Mouse (Mus musculus) gastrocnemius, postnatal 10 days (tissue): ENCODE results near the gene Spata31d1b. TPM values are rescaled to one million over a fixed set of nuclear protein-coding genes. Genes with fewer than 3 reads are reported as not detected.
A peak's percentile ranks its signal among the peaks of the same experiment; 100 is the strongest.
"Not testable (repeated sequence)": the region's sequence is repeated elsewhere in the genome, so short reads cannot be mapped to it uniquely, and the experiment has no call there.

Experiments
- DNase-seq: peaks from one replicate; pipeline ENCODE4 v3.0.0; 2021; ENCODE audit warnings: mixed read lengths
- total RNA-seq, 2 experiments: library from RNA; stranded (reverse); gene quantifications; 2 replicates each; pipeline ENCODE4 v1.2.3; 2021

The Spata31d1b gene
- total RNA-seq, 2 experiments from 2014 or later = not detected

DNA sequence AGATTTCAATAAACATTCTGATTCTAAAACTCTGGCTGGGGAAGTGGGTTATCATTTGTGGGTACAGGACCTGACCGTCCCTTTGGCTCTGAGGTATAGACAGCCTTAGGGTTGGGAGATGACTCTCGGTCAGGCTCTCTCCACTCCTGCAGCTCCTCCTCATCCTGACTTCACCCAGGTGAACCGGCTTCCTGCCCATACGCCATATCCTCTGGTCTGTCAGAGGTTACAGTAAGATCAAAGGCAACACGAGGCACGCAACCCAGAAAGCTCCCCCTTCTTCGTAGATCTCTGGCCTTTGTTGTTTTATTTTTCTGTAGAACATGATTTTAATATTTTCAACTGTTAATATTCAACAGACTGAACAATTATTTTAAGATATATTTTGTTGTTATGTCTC lies 16.3 kb upstream of the Spata31d1b start:
- no peak for DNase-seq

DNA sequence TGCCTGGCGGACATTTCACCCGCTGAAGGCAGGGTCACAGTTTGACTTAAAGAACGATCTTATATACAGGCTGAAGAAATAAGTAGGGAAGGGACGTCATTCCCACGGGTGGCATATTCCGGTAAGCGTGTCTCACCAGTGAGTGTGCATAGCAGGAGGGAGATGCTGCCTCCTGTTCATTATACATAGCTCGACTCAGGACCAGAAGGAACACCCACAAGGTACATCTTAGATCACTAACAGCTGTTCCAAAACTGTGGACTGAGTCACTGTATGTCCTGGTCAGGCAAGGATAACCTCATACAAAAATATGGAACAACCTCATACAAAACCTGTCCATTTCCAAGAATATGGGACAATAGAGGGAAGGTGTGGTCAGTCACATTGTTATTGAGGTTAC lies 13.0 kb upstream of the Spata31d1b start:
- DNase-seq = no peak

DNA sequence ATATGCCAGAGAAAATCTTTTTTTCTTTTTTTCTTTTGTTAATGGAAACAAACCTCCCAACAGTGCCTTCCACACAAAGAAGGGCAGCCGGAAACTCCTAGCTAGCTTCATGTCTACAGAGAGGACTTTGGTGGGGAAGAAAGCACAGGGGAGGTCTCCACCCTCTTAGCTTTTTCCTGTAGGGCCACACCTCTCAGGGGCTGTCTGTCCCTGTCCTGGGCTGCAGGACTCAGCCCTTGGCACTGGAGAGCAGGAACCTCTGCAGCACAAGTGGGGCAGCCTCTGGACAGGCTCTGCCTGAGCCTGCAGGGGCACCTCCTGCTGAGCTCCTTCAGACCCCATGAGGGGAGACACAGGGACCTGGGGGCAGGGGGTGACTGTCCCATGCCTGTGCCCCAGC lies 11.9 kb upstream of the Spata31d1b start:
- not testable (repeated sequence) for DNase-seq

DNA sequence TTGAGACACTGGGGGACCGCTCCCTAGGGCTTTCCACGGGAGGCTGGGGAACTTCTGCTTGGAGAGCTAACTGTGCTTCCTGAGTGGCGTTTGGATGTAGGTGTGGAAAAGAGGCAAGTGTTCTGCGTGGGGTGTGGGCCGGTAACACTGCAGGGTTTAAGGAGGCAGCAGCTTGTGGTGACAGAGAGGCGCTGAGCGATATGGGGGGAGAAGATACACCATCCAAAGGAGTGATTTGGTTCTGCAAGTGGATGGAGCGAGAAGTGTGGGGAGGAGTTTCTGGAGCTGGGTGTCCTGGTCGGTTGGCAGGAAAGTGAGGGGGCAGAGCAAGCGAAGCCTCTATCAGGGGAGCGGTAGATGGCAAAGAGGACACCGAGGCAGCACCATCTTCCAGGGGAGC lies 8.6 kb upstream of the Spata31d1b start:
- DNase-seq = no peak

DNA sequence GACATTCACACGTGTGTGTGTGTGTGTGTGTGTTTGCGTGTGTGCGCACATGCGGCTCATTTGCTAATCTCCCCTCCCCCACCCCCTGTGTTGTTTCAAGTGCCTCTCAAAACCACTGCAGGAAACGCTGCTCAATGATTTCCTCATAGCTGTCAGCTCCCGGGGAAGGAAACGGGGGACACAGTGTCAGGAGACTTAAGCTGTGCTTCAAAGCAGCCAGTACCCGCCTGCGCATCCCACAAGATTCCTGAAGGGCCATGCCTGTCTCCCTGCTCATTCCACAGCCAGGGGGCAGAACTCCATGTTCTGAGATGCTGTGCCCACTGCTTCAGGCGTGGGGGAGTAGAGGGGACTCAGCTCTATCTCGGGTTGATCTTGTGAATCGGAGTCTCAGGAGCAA lies 7.5 kb upstream of the Spata31d1b start:
- no peak for DNase-seq

DNA sequence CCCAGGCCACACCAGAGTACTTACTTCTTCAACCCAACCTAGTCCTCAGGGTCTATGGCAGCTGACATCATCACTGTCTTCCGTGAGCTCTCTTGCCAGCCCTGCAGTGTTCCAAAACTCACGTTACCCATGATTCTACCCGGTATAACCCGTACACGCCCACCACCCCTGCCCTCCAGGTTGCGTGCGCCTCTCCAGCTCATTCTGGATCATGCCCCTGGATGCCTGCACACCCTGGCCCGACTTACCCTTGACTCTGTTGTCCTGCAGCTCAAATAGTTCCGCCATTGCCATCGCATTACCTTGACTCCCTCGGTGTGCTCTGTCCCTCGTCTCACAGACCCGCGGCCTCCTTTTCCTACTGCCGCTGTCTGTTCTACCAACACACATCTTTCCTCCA lies 1.9 kb upstream of the Spata31d1b start, which contains the start of gene Spata31d1a:
Spata31d1a (minus strand) TSS at position 101 of the 400 bp plus-strand sequence.
- no peak for DNase-seq

DNA sequence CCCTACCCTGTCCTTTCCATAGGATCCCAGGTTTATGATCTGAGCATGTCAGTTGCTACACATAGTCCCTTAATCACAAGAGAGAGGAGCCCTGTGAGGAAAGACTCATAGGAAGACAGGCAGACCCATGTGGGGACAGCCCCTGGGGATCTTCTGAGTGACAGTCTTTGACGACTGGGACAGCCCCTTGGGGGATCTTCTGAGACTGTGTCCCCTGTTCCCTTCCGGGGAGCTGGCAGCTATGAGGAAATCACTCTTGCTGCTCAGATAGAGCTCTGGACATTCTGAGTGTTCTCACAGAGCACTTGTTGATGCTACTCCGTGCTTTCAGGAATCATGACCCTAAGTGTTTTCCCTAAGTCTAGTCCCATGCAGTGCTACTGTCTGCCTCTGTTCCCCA lies 1.6 kb downstream of the Spata31d1b start:
- DNase-seq = no peak

DNA sequence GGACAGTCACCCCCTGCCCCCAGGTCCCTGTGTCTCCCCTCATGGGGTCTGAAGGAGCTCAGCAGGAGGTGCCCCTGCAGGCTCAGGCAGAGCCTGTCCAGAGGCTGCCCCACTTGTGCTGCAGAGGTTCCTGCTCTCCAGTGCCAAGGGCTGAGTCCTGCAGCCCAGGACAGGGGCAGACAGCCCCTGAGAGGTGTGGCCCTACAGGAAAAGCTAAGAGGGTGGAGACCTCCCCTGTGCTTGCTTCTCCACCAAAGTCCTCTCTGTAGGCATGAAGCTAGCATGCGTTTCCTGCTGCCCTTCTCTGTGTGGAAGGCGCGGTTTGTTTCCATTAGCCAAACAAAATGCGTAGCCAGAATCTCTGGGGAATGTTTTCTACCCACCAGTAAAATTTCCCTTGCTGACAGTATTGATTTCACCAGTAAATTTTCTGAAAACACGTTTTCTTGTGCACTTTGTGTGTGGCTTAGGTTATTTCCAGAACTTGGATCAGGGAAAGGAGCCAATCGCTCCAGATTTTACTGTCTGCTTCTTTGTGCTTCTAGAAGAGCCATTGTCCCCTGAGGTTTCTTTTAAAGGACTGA lies 6.9 kb downstream of the Spata31d1b start:
- not testable (repeated sequence) for DNase-seq

DNA sequence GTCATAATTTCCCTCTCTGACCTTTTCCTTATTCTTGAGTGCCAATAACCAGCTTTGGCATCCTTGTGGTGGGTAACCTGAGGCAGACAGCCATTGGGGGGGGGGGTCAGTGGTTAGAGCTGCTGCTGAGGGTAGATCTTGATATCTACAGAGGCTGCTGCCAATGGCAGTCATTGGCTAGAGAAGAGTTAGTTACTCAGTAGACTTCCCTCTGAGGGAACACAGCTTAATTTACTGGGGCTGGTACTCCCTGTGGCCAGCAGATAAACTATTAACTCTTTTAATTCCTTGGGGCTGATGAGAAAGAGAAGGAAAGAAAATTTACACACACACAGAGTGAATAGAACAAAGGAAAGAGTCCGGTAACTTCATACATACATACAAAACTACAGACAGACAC lies 7.4 kb downstream of the Spata31d1b start:
- no peak for DNase-seq

DNA sequence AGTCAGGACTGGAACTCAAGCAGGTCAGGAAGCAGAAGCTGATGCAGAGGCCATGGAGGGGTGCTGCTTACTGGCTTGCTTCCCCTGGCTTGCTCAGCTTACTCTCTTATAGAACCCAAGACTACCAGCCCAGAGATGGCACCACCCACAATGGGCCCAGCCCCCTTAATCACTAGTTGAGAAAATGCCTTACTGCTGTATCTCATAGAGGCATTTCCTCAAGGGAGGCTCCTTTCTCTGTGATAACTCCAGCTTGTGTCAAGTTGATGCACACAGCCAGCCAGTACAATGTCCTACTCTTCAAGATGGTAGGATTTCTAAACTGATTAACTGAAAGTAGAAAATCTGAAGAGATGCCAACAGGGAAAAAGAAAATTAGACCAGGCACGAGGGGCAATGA lies 10.0 kb downstream of the Spata31d1b start:
- not testable (repeated sequence) for DNase-seq

DNA sequence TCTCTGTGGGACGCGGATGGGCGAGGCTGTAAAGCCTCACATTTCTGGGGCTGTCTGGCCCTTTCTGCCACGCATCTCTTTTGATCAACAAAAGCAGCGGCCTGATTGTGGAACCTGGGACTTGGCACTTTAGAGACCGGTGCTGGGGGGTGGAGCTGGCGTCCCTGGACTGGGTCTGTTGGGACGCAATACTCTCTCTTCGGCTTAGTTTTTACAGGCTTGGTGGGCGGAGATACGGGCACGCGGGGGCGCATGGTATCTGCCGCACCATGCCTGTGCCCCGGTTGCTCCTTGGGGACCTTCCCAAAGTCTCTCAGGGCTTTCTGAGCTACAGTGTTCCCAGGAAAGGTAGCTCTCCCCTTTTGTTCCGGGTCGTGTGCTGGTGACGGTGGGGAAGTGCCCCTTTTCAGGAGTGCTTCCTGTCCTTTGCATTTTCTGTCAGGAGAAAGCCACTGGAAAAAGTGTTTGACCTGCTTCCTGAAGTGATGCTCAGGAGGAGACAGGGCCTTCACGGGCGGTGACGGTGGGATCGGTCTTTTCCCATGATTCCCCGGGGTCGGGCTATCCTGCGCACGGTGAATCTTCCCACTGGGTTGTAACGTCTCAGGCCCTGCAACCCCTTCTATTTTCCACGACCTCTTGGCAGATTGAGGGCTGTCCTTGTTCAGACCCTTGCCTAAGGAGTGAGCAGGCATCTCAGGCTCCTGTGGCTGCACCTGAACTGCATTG lies 14.2 kb downstream of the Spata31d1b start:
- no peak for DNase-seq

DNA sequence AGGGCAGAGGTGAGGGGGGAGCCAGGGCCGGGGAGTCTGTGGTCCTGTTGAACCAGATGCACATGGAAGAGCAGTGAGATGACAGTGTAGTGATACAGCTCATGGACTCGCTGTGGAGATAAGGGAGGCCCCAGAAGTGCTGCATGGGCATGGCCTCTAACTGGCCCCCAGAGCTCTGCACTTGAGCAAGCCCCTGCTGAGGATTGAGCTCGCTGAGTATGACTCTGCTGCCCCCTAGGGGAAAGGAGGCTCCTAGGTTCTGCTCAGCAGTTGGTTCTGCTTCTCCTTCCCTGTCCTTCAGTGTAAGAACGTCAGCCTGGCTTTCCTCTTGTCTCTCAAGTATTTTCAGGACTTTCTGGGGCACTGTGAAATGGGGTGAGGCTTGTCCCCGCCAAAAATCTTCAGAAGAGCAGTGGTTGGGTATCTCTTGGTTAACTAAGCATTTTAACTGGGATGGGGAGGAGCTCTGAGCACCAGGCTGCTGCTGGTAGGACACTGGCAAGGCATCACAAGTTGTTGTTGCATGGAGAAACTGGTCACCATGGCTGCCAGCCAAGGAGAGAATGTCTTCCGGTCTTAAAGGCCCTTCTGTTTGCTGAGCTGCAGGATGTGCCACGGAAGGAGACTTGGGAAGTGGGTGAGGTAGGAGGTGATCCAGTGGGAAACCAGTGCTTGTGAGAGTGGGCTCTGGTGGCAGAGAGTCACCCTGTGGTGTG lies 16.5 kb downstream of the Spata31d1b start:
- peak; percentile 80 for DNase-seq

DNA sequence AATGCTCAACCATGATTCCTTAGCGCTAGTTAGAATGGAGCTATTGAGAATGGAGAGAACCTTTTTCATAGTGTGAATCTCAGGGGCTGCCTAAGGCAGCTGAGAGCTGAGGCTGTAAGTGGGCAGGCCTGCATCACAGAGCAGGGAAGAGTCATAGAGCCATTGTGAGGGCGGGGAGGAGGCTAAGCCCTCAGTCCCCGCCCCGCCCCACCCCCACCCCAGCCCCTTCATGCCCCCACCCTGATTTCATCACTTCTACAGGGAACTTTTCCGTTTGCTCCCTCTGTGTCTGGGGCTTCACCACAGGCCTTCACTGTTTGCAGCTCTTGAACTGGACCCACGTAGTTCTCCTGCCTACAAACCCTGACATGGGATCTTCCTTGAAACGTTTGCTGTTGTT lies 19.6 kb downstream of the Spata31d1b start, which contains the start of gene Spata31d1d:
Spata31d1d (minus strand) TSS at position 101 of the 400 bp plus-strand sequence.
- DNase-seq = no peak

DNA sequence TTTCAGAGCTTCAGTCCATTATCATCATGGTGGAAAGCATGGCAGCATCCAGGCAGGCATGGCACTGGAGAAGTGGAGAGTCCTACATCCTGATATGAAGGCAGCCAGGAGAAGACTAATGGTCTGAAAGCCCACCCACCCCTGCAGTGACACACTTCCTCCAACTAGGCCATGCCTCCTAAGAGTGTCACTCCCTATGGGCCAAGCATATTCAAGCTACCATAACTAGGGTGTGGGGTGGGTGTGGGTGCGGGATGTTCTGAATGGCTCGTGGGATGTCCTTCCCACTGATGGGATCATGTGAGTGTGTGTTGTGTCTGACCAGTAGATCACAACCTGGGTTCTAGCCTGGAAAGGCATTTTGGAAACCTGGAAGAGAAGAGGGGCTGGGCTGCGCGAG lies 21.9 kb downstream of the Spata31d1b start:
- DNase-seq = no peak

DNA sequence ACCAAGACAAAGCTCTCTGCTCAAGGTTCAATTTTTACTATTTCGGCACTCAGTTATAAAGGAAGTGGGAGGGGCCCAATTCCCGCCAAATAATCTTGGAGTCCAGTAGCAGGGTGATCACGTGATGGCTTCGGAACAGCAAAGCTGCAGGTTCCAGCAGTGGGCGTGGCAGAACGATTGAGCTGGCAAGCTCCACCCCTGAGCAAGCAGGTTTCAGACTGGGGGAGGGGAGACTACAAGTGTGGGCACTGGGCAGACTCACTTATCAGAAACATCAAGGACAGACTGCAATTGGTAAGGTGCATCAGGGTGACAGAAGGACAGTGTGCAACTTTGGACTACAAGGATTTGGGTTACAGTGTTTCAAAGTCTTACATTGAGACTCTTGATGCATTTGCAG lies 22.3 kb downstream of the Spata31d1b start:
- DNase-seq = not testable (repeated sequence)

DNA sequence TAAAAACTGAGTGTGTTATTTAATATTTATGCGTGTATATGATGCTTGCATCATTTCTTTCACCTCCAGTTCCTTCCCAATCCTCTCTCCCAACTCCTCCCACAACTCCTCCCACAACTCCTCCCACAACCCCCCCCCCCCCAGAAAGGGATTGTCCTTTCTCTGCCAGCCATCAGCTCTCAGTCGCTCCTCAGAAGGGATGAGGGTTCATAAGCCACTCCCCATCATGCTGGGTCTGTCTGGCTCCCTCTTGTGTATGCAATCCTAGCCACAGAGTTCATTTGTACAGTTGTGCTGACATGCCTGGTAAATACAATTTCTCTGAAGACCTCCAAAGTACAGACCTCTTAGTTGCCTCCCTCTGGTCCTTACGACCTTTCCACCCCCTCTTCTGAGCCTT lies 23.1 kb downstream of the Spata31d1b start:
- DNase-seq = no peak

DNA sequence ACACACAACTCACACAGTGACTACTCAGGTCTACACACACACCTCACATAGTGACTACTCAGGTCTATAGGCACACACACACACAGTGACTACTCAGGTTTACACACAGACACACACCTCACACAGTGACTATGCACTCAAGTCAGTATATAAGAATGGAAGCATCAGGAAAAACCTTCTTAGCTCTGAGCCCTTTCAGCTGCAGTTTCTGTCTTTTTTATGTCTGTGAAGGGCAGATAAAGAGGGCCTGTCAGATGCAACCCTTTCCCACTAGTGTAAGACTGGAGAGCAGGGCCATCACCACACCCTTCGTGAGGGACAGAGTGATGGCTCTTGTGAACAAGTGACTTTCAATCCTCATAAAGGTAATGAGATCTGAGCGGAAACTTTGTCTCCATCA lies 26.4 kb downstream of the Spata31d1b start:
- no peak for DNase-seq

DNA sequence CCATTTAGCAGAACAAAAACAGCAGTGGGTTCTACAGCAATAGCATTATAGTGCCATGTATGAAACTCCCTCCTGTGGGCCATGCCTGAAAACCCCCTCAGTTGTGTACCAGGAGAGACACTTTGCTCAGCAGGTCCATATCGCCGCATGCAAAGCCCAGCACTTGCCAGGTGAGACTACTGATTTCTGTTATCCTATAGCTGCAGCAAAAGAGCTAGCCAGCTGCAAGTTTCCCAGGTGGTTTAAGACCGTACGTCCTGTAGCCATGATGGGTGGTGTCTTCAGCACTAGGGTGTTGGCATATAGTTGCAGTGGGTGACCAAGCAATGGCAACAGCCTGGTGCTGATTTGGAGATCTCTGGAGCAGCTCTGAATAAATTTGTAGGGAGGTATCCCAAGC lies 27.3 kb downstream of the Spata31d1b start:
- DNase-seq = no peak

DNA sequence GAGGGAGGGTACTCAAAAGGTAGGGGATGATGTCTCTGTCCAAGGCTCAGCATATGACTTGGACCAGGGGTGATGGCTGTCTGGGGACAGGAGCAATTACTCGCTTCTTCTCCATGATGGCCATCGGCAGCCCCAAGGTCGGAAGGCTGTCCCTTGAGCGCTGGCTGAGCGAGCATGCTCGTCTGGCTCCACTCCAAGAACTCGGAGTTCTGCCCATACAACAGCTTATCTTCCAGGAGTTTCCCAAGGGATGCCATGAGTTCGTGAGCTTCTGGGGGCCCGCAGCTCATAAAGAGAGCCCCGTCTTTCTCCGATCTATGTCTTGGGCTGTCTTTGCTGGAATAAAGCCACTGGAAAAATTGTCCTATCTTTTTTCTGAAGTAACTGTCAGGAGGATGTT lies 29.0 kb downstream of the Spata31d1b start:
- DNase-seq = peak; percentile 28

DNA sequence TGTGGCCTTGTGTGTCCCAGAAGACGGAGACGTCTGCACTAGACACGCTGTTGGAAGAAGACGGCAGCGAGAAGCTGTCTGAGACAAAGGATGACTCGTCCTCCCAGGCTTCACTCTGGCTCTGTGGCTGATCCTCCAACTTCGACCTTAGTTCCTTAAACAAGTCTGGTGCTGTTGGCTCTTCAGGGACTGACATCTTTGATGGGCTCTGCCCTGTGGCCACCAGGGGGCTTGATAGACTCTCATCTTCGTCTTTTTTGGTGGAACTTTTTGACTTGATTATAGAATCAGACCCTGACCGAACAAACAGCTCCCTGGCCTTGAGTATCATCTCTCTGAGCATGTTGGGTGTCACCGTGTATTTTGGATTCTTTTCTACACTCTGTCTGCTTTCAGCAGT lies 29.6 kb downstream of the Spata31d1b start:
- peak; percentile 26 for DNase-seq

DNA sequence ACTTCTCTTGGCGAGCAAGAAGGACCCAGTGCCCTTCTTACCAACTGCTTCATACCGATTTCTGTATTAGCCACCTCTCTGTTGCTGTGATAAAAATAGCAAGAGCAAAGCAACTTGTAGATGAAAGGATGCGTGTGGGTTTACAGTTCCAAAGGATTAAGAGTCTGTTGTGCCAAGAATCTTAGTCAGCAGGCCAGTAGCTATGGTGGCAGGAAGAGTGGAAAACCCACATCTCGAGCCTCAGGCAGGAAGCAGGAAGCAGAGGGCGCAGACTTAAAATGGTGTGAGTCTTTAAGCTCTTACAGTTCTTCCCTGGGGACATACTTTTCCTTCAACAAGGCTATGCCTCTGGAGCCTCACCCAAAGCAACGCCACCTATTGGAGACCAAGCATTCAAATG lies 33.4 kb downstream of the Spata31d1b start:
- no peak for DNase-seq

DNA sequence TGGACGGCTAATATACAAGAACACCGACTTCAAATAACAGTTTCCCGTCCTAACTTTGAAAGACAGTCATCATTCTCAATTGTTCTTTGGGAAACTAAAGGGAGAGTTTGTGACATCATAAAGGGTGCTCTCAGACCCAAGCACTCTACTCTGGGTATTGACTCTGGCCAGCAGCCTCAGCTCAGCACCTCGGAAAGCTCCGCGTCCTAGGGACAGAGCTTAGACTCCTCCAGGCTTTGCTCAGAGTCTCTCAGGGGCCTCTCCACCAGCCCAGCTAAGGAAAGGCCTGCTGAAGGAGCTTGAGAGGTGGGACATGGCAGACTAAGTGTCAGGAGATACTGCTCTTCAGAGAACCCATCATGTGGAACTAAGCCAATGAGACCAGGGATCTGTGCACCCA lies 34.1 kb downstream of the Spata31d1b start:
- no peak for DNase-seq

DNA sequence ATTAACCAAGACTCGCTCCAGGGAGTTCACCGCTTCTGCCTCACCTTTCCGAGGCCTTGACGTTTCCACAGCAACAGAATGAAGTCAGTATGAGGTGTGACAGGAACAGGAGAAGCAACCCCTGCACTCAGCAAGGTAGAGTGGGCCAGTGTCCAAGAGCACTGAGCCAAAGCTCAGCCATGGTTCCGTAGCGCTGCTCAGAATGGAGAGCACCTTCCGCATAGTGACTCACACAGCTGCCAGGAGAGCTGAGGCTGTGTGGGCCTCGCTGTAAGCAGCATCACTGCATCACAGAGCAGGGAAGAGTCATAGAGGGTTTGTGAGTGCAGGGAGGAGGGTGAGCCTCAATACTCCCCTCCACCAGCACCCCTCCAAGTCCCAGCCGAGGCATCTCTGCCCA lies 34.6 kb downstream of the Spata31d1b start, which contains the start of gene 1700014D04Rik:
1700014D04Rik (minus strand) TSS at position 42 of the 400 bp plus-strand sequence.
- no peak for DNase-seq
